Mouse (Mus musculus) megakaryocyte, embryonic 14.5 days (primary cell): ENCODE results near the gene Atp5d. TPM values are rescaled to one million over a fixed set of nuclear protein-coding genes. Genes with fewer than 3 reads are reported as not detected.

Experiments
- H3K27me3 ChIP-seq: replicated peaks from 2 replicates; pipeline ENCODE3; 2012; ENCODE audit warnings: inconsistent platforms
- H3K36me3 ChIP-seq: replicated peaks from 2 replicates; pipeline ENCODE3; 2012; ENCODE audit warnings: low read length, inconsistent platforms, mixed read lengths
- H3K4me1 ChIP-seq: 2 replicates; pipeline ENCODE4 v1.6.1; 2012; ENCODE audit warnings: inconsistent platforms
- H3K4me3 ChIP-seq: replicated peaks from 2 replicates; pipeline ENCODE3; 2012; ENCODE audit warnings: moderate library complexity, mild to moderate bottlenecking, inconsistent platforms
- H3K9me3 ChIP-seq: 2 replicates; pipeline ENCODE4 v1.6.1; 2012; ENCODE audit warnings: inconsistent platforms
- FLI1 ChIP-seq: IDR thresholded peaks from 2 replicates; pipeline ENCODE4 v1.6.1; 2012; ENCODE audit warnings: low read length, inconsistent platforms, mixed read lengths
- GATA1 ChIP-seq: IDR thresholded peaks from 3 replicates; pipeline ENCODE4 v1.6.1; 2012; ENCODE audit warnings: mixed read lengths, low read length, inconsistent platforms, borderline replicate concordance
- polyA plus RNA-seq: library from polyadenylated mRNA; stranded (reverse); fragments of >175 nt; gene quantifications from 2 replicates; pipeline ENCODE4 v1.2.3, GENCODE M21; 2012; ENCODE audit warnings: low replicate concordance; ENCODE audit not compliant: insufficient read depth

Gene Atp5d
- polyA plus RNA-seq, 1 experiment: 1,192 TPM

DNA sequence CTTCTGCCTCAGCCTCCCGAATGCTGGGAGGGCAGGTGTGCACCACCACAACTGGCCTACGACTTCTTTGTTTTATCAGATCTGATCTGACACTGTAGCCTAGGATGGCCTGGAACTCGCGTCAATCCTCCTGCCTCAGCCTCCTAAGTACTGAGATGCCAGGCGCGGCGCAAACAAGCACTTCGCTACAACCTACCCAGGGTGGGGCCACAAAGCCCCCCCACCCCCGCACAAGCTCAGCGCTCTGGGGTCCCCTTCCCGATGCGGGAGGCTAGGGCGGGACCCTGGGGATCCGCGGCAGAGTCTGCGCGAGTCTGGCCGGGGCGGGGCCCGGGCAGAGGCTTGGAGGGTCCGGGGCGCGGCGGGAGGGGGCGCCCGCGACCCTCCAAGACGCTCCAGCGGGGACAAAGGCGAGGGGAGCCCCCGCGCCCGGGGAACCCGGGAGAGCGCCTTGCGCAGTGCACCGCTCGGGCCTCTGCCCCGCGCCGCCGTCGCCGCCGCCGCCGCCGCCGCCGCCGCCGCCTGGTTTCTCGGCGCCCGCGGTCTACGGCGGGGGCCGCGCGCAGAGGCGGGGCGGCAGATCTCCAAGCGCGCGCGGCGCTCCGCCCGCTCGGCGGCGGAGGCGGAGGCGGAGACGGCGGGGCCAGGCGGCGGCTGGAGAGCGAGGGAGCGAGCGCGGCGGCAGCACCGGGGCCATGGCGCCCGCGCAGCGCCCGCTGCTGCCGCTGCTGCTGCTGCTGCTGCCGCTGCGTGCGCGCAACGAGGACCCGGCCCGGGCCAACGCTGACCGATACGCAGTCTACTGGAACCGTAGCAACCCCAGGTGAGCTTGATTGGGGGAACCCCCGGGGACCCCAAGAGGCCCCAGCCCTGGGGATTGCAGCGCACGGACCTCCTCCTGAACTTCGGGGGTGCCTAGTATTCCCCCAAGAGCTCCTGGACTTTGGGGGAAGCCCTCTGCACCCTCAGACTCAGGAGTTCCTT is 40.9 kb downstream of the Atp5d start, which contains the start of gene Efna2:
Efna2 (plus strand) TSS at position 415 of the 984 bp plus-strand sequence.
- peaks cover 75% of the 10 kb centered on the region for H3K27me3 ChIP-seq
- H3K4me3 ChIP-seq: peak within 1 kb of the TSS; percentile 88

GRCm38 (mm10) chr10:80180288-80180687 is 41.9 kb downstream of the Atp5d start:
- peaks cover 83% of the 10 kb centered on the region for H3K27me3 ChIP-seq
- H3K4me1 ChIP-seq: peaks cover 20% of the 10 kb centered on the region
- H3K36me3 ChIP-seq: peaks cover 6% of the 10 kb centered on the region
- TF ChIP-seq GATA1 (no peak), FLI1 (no peak)
- H3K4me3 ChIP-seq: no peak overlapping the region
- no peaks in the 10 kb centered on the region for H3K9me3 ChIP-seq

More for the DNA sequence above, 40.9 kb downstream of the Atp5d start, which contains the start of gene Efna2:
- Histone ChIP-seq H3K4me1 (peaks cover 30% of the 10 kb centered on the region), H3K36me3 (peaks cover 6% of the 10 kb centered on the region), H3K9me3 (no peaks in the 10 kb centered on the region)
- no peak for TF ChIP-seq FLI1
- TF ChIP-seq GATA1: no peak

- peaks cover 89% of the 10 kb centered on the region for H3K27me3 ChIP-seq
- H3K9me3 ChIP-seq: no peaks in the 10 kb centered on the region
- TF ChIP-seq FLI1: no peak
- no peak for TF ChIP-seq GATA1
Measured at GRCm38 (mm10) chr10:80180823-80181222, 42.4 kb downstream of the Atp5d start.

DNA sequence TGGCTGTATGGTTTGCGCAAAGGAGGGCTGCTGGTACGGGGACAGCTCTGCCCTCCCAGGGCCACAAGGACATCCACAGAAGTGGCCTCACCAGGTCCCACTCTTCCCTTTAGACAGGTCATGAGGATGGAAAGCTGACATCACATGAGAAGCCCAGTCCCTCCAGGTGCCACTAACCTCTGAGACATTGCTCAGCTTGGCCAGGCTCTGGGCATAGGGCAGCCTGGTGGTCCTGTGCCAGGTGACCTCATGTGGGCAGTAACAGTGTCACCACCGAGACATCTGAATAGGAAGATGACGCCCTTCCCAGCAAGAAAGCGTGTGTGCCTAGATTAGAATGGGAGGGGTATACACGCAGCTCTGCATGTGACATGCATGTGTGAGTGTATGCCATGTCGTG is 44.1 kb downstream of the Atp5d start:
- no peaks in the 10 kb centered on the region for H3K36me3 ChIP-seq
- no peaks in the 10 kb centered on the region for H3K9me3 ChIP-seq
- peaks cover 22% of the 10 kb centered on the region for H3K4me1 ChIP-seq
- peak overlapping the region; percentile 15 for H3K4me3 ChIP-seq
- H3K27me3 ChIP-seq: peaks cover 98% of the 10 kb centered on the region
- no peak for TF ChIP-seq FLI1
- TF ChIP-seq GATA1: no peak

More at GRCm38 (mm10) chr10:80180823-80181222, 42.4 kb downstream of the Atp5d start:
- peaks cover 18% of the 10 kb centered on the region for H3K4me1 ChIP-seq
- H3K4me3 ChIP-seq: no peak overlapping the region
- peaks cover 6% of the 10 kb centered on the region for H3K36me3 ChIP-seq

GRCm38 (mm10) chr10:80186649-80187048 is 48.2 kb downstream of the Atp5d start:
- no peaks in the 10 kb centered on the region for H3K9me3 ChIP-seq
- peaks cover 28% of the 10 kb centered on the region for H3K4me1 ChIP-seq
- TF ChIP-seq FLI1: no peak
- H3K27me3 ChIP-seq: peaks cover 97% of the 10 kb centered on the region
- H3K36me3 ChIP-seq: no peaks in the 10 kb centered on the region
- H3K4me3 ChIP-seq: no peak overlapping the region

- no peak for TF ChIP-seq FLI1
- TF ChIP-seq GATA1: no peak
- peaks cover 96% of the 10 kb centered on the region for H3K27me3 ChIP-seq
- no peak overlapping the region for H3K4me3 ChIP-seq
- no peaks in the 10 kb centered on the region for H3K9me3 ChIP-seq
- peaks cover 33% of the 10 kb centered on the region for H3K4me1 ChIP-seq
- no peaks in the 10 kb centered on the region for H3K36me3 ChIP-seq
Measured at GRCm38 (mm10) chr10:80187739-80188138, 49.3 kb downstream of the Atp5d start.

GRCm38 (mm10) chr10:80188453-80189024 is 50.1 kb downstream of the Atp5d start:
- no peaks in the 10 kb centered on the region for H3K9me3 ChIP-seq
- H3K4me3 ChIP-seq: no peak overlapping the region
- peaks cover 38% of the 10 kb centered on the region for H3K4me1 ChIP-seq
- H3K36me3 ChIP-seq: no peaks in the 10 kb centered on the region
- peaks cover 96% of the 10 kb centered on the region for H3K27me3 ChIP-seq
- TF ChIP-seq GATA1: no peak
- TF ChIP-seq FLI1: no peak

- peaks cover 46% of the 10 kb centered on the region for H3K4me1 ChIP-seq
- H3K4me3 ChIP-seq: peak overlapping the region; percentile 83
- H3K36me3 ChIP-seq: no peaks in the 10 kb centered on the region
- H3K27me3 ChIP-seq: peaks cover 96% of the 10 kb centered on the region
- TF ChIP-seq FLI1 (no peak), GATA1 (no peak)
- H3K9me3 ChIP-seq: no peaks in the 10 kb centered on the region
Measured at GRCm38 (mm10) chr10:80189999-80190398, 51.6 kb downstream of the Atp5d start.

- TF ChIP-seq FLI1: no peak
- no peak for TF ChIP-seq GATA1
- Histone ChIP-seq H3K36me3 (no peaks in the 10 kb centered on the region), H3K27me3 (peaks cover 94% of the 10 kb centered on the region), H3K9me3 (no peaks in the 10 kb centered on the region), H3K4me1 (peaks cover 45% of the 10 kb centered on the region), H3K4me3 (peak overlapping the region; percentile 83)
Measured at GRCm38 (mm10) chr10:80190491-80191051, 52.1 kb downstream of the Atp5d start.
